Mouse (Mus musculus) kidney, adult 2 months (tissue): ENCODE measurements at regions not wholly inside any gene's neighbourhood (a gene's known extent, or its start where the extent isn't known, plus 50 kb on each side); places are given as distances from the start of the nearest gene placed in this dataset.

Source experiments
- CTCF ChIP-seq: fragments of 200-500 bp; conservative IDR thresholded peaks from 2 replicates; pipeline ENCODE4 v1.5.1; 2011; ENCODE audit warnings: low read depth, mild to moderate bottlenecking, control low read depth, low read length, moderate library complexity, mixed read lengths; ENCODE audit not compliant: insufficient read depth, insufficient read length
- POLR2A ChIP-seq: fragments of 200-500 bp; IDR thresholded peaks from one replicate; pipeline ENCODE4 v1.6.1; 2011; ENCODE audit warnings: low read depth, low read length, control low read depth

DNA sequence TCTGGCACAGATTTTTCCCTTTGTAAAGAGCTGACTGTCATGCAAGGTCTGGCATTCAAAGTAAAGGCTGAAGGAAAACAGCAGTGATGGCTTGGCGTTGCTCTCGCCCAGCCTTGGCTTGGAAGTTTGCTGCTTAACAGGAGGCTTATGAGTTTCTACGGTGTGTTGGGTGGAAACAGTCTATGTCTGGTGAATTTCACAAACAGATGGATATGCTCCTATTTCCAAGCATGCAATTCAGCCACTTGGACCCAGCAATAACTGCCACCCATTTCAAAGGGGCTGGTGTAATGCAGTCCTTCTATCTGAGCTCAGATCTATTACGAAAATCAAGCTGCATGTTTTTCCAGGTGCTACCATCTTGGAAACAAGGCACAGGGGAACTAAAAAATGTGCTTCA, 632.2 kb upstream of the 2610301B20Rik start:
- TF ChIP-seq POLR2A (no peak), CTCF (no peak)
